Mouse (Mus musculus) thymus, postnatal 25 days (tissue): ENCODE results near the gene Klhl41.
A peak's percentile ranks its signal among the peaks of the same experiment; 100 is the strongest.

Experiments used
- DNase-seq: peaks from one replicate; pipeline ENCODE4 v3.0.0; 2022

Gene Klhl41

GRCm38 (mm10) chr2:69684488-69684887 is 14.6 kb downstream of the Klhl41 start:
- no peak for DNase-seq

GRCm38 (mm10) chr2:69690214-69690613 is 20.3 kb downstream of the Klhl41 start:
- DNase-seq: no peak

GRCm38 (mm10) chr2:69690843-69691242 is 20.9 kb downstream of the Klhl41 start:
- no peak for DNase-seq

GRCm38 (mm10) chr2:69693501-69693900 is 23.6 kb downstream of the Klhl41 start:
- no peak for DNase-seq

GRCm38 (mm10) chr2:69700446-69700845 is 30.5 kb downstream of the Klhl41 start:
- no peak for DNase-seq

GRCm38 (mm10) chr2:69712171-69712570 is 42.3 kb downstream of the Klhl41 start:
- DNase-seq: no peak

- peak; percentile 81 for DNase-seq
Observed at GRCm38 (mm10) chr2:69712981-69713625, 43.2 kb downstream of the Klhl41 start, which contains the start of gene Fastkd1. Fastkd1 (minus strand) TSS chr2:69713516.

GRCm38 (mm10) chr2:69713626-69714014 is 43.7 kb downstream of the Klhl41 start:
- DNase-seq: no peak

GRCm38 (mm10) chr2:69714126-69714525 is 44.2 kb downstream of the Klhl41 start:
- no peak for DNase-seq

- DNase-seq: no peak
Observed at GRCm38 (mm10) chr2:69716483-69716882, 46.6 kb downstream of the Klhl41 start.

GRCm38 (mm10) chr2:69719121-69719520 is 49.2 kb downstream of the Klhl41 start:
- DNase-seq: no peak

GRCm38 (mm10) chr2:69722273-69722649 is 52.3 kb downstream of the Klhl41 start, which contains the start of gene Ppig:
Ppig (plus strand) TSS chr2:69722545.
- no peak for DNase-seq

GRCm38 (mm10) chr2:69722650-69723518 is 53.0 kb downstream of the Klhl41 start:
- peak; percentile 90 for DNase-seq

GRCm38 (mm10) chr2:69723519-69723825 is 53.6 kb downstream of the Klhl41 start:
- DNase-seq: no peak
